Mouse (Mus musculus) kidney, postnatal 36 days (tissue): ENCODE measurements at regions not wholly inside any gene's neighbourhood (a gene's known extent, or its start where the extent isn't known, plus 50 kb on each side); places are given as distances from the start of the nearest gene placed in this dataset.

Source experiments
- DNase-seq, 2 experiments: peaks; one replicate each; pipeline ENCODE4 v3.0.0; 2021 to 2022; ENCODE audit warnings: mixed read lengths in 2 of 2

- DNase-seq, result no peak
Measured at GRCm38 (mm10) chr9:87326374-87327295, 71.3 kb upstream of the Cep162 start.

GRCm38 (mm10) chr9:87323690-87324089 is 68.4 kb upstream of the Cep162 start:
- DNase-seq, result peak in 1 of 2 experiments; percentile 5

- DNase-seq, result no peak
Measured at GRCm38 (mm10) chr9:87320758-87321157, 65.4 kb upstream of the Cep162 start.

GRCm38 (mm10) chr9:87318767-87319166 is 63.4 kb upstream of the Cep162 start:
- no peak for DNase-seq

- no peak for DNase-seq
Measured at GRCm38 (mm10) chr9:87310150-87310549, 54.8 kb upstream of the Cep162 start.
